Mouse (Mus musculus): ENCODE measurements around the gene Card14.
"Not testable (repeated sequence)": the region's sequence is repeated elsewhere in the genome, so short reads cannot be mapped to it uniquely, and the experiment has no call there.

Gene Card14

DNA sequence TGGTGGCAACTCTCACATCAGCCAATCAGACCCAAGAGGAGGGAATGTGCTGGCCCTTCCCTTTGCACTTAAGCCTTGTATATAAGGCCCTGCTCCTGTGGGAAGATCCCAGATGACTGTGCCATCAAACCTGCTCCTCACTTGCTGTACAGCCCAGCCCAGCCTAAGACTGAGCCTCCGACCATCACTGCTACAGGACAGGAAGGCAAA, at the start of gene Card14:
TSS of gene Card14 (plus strand) at position 111 of the 210 bp plus-strand sequence.
- DNase-seq (ENCODE audit: low spot score in 2 of 2) = no peak

DNA sequence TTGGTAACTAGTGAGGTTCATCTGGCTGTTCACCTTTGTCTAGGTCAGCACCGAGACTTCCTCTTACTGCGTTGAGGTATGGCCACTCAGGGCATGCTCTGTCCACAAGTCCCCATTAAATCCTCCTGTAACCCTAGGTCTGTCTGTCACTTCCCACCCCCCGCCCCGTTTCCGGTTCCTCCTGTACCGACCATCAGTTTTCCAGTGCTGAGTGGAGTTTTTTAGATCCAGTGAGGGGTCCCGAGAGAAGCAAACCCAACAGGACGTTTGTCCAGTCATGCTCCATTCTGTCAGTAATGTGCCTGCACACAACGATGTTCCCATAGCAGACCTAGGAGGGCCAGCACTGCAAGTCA, 49.4 kb upstream of the Card14 start:
- no peak for DNase-seq (ENCODE audit: low spot score in 2 of 2)

DNA sequence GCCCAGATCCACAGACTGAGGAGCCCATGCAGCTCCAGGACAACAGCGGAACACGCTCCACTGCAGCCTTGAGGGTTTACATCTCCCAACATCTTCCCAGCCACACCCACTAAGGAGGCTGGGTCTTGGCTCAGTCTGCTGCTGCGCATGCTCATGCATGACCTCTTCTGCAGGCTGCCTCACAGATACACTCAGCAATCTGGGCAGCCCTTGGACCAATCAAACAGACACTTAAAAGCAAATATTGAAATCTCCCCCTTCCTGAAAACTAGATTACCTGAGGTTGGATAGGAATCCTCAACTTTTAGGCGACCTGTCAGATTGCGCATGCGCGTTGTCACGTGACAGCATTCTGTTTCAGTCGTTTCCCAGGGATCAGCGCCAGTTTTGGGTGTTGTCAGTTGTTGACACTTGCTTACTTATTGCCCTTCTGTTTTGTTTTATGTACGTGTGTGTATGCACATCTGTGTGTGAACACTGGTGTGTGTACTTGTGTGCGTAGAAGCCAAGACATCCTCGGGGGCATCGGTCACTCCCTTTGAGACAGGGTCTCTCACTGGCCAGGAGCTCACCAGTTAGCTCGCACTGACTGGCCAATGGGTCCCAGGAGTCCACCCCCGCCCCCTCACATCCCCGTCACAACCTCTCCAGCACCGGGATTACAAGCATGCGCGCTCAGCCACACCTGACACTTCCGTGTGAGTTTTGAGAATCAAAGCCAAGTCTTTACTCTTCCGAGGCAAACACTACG, 48.8 kb upstream of the Card14 start:
- DNase-seq (ENCODE audit: low spot score in 2 of 2) = peak; percentile 60 to 64

DNA sequence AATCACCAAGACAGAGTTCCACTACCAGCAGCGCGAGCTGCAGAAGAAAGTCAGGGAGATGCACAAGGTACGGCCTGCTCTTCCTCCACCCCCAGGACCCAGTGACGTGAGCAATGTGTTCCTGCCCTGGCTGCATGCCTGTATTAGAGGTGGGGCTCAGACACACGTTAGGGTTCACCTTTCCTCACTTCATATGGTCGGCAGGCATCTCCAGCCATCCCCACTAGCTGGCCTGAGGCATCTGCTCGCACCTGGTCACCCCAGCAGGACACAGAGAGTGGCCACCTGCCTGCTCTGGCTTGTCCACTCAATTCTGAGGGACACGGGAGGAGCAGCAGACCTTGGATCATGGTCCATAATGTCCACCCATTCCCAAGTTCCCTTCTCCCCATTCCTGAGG, 47.6 kb upstream of the Card14 start:
- no peak for DNase-seq (ENCODE audit: low spot score in 2 of 2)

DNA sequence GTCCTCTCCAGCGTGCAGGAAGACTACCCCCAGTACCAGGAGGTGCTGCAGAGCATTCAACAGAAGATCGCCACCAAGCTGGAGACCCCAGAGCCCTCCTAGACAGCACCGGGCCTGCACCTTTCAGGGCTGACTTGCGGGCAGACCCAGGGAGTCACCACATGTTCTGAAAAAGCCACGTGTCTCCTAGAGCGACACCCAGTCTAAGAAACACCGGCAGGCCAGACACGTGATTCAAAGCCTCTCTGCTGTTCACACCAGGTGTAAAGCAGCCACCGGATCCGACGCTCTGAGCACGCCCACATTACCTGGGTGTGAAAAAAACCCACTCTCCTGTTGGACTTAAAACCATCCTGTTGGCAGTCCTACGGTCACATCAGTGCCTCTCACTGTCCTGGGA, 43.2 kb upstream of the Card14 start:
- DNase-seq (ENCODE audit: low spot score in 2 of 2) = no peak

DNA sequence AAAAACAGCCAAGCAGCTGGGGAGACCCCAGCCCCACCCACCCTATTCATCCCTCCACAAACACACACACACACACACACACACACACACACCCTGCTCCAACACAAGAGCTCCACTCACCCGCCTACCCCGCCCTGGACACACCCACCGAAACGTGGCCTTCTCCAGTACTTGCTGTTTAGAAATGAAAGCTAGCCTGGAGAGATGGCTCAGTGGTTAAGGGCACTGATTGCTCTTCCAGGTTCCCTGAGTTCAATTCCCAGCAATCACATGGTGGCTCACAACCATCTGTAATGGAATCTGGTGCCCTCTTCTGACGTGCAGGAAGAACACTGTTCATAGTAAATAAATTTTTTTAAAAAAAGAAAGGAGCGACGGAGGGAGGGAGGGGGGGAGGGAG, 41.8 kb upstream of the Card14 start:
- no peak for DNase-seq (ENCODE audit: low spot score in 2 of 2)

DNA sequence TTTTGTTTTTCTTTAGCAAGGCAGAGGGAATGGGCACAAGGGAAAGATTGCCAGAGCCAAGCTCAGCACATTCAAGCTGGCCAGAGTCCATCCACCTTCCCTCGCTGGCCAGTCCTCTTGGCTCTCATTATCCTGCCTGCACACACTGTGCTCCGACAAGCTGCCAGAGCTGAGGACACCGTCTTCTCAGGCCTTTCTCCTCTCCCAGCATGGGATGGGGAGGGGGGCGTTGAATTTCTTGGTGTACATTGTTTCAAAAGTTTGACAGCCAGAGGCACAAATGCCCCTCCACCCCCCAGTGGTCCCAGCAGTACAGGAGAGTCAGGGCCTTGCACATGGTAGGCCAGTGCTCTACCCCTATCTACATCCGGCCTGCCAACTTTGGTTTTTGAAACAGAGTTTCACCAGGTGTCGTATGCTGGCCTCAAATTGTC, 40.3 kb upstream of the Card14 start:
- peak in 1 of 2 experiments; percentile 28 for DNase-seq (ENCODE audit: low spot score in 2 of 2)

DNA sequence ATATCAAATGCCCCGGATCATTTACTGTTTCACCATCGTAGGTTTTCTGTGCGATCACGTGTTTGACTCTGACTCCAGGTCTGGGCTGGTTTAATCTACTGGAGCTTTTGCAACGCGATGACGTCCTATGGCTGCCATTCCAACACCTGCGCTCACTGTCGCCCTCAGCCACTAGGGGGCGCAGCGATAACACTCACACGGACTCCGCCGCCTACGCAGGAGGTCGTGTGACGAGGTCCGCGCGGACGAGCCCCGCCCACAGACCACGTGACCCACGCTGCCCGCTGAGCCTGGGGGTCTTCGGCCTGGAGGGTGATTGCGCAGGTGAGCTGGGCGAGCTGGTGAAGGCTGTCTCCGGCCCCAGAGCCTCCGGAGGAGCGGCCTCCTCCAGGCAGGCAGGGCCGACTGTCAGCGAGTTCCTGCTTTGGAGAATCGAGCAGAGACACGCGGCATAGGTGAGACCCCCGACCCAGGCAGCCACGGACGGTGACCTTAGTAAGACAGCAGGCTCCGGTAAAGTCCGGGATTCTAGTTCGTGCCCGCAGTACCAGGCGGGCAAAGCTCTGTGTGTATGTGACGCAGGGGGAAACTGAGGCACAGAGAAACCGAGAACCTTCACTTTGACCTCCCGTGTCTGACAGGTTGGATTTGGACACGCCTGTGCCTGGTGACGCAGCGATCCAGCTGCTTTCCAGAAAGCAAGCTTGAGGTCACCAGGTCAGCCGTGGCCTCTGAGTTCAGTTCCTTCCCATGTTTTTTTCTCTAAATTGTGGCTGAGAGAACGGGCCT, 39.6 kb upstream of the Card14 start, which contains the start of gene Gaa:
TSS of gene Gaa (plus strand) at position 120 of the 789 bp plus-strand sequence.
- DNase-seq (ENCODE audit: low spot score in 2 of 2) = peak; percentile 93 to 97

DNA sequence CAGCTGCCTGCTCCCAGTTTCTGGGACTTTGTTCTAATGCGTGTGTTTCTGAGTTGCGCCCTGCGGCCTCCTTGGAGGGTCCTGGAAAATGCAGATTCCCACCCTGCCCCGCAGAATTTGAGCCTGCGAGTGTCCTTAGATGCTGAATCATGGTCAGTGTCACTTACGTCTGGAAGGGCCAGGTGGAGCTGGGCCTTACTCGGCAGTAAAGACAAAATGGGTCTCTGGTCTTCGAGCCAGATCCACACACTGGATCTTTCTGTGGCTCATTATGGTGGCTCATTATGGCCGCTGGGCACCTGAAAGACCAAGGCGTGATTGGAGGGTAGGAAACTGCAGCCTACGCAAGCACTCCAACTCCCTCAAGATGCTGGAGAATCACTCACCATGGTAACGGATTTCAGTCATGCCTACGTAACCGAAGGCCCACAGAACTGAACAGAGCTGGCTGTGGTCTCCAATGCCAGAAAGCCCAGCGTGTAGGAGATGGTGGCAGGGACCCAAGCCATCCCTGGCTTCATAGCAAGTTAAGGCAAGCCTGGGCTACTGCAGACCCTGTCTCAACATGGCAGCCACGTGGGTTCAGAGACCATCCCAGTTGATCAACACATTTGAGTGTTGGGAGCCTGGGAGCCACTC, 38.9 kb upstream of the Card14 start:
- DNase-seq (ENCODE audit: low spot score in 2 of 2) = peak; percentile 54 to 77

DNA sequence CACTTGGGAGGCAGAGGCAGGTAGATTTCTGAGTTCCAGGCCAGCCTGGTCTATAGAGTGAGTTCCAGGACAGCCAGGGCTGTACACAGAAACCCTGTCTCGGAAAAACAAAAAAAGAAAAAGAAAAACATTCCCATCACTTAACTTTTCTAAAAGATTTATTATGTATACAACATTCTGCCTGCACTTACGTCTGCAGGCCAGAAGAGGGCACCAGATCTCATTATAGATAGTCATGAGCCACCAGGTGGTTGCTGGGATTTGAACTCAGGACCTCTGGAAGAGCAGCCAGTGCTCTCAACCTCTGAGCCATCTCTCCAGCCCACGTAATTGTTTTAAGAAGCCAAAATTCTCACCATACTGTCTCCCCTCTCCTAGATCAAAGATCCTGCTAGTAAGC, 35.1 kb upstream of the Card14 start:
- not testable (repeated sequence) for DNase-seq (ENCODE audit: low spot score in 2 of 2)

DNA sequence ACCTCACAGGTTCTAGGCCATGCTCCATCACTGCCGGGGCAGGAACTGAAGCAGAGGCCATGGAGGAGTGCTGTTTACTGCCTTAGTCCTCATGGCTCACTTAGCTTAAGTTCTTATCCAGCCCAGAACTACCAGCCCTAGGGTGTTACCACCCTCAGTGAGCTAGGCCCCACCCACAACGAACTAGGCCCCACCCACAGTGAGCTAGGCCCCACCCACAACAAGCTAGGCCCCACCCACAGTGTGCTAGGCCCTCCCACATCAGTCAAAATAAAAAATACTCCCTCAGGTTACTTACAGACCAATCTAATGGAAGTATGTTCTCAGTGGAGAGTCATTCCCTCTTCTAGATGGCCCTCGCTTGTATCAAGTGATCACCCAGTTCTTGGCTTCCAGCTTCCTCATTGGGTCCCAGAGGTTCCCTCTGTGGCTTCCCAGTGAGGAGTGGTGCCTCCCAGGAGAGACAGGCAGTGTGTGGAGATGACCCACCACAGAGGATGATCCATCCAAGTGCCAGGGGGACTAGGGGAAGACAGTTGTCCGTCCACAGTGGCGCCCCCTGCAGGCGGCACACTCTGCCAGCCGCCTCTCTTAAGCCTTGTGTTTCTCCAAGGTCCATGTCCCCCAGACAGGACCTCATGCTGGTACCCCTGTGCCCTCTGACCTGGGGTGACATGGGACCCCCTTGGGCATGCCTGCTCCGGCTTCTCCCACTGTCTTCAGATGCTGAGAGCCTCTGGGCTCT, 34.2 kb upstream of the Card14 start:
- no peak for DNase-seq (ENCODE audit: low spot score in 2 of 2)

DNA sequence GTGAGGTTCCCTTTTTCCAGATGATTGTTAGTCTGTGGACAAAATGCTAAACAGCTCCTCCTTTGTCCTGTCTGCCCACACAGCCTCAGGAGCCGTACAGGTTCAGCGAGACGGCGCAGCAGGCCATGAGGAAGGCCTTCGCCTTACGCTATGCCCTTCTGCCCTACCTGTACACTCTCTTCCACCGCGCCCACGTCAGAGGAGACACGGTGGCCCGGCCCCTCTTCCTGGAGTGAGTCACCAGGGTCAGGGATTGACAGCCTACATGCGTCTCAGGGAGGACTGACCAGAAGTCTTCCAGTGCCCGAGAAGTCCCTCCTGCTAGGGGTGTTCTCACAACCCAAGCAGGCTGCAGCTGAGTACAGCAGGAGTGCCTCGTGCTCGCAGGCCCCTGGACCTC, 26.5 kb upstream of the Card14 start:
- DNase-seq (ENCODE audit: low spot score in 2 of 2) = no peak

DNA sequence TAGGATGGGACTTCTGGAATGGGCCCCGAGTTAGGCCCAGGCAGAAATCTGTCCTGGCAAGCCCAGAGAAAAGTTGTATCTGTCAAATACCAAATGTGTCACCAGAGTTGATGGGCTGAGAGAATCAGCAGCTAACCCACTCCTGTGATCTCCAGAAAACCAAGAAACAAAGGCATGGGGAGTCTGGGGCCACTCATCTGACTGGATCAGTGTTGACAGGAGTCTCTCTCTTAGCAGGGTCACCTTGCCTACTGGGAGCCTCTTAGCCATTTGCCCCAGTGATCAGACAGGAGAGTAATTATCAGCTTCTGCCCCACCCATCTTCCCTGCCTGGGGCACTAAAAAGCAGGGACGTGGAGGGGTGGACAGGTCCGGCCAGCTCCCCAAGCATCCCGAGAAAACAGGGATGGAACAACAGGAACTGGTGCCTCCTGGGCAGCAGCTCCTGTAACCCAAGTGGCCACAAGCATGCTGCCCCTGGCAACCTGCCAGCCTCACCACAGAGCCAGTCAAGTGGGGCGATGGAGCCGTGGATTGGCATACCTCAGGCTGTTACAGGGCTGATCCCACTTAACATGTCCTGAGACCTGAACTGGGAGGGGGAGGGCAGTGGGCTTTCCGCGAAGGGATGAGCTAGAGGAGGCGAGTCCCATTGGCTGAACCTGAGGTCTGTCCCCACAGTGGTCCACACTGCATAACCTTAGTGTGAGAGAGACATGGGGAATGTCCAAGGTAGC, 21.6 kb upstream of the Card14 start:
- no peak for DNase-seq (ENCODE audit: low spot score in 2 of 2)

DNA sequence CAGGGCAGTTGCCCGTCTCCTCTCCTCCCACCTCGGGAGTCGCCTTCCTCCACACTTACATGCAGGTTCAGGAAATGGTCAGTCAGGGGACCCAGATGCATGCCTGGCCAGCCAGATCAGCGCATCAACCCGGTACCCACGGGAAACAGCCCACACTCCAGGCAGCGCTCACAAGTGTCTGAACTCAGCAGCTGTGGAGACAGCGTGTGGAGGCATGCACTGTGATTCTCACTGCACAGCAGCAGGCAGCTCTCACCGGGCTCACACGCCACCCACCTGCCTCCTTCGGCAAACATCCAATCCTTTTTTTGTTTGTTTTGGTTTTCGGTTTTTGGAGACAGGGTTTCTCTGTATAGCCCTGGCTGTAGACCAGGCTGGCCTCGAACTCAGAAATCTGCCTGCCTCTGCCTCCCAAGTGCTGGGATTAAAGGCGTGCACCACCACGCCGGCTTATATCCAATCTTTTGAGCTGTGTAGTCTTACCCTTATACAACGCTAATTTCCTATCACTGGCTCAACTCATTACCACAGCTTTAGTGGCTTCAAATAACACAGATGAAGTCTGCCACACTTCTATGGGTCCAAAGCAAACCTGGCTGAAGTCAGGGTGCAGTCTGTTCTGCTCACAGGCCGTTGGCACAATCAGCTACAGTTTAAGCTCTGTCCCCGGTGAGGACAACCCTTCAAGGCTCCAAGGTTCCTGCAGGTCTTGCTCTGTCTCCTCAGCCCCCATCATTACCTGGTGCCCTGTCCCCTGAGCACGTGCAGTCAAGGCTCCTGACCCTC, 20.2 kb upstream of the Card14 start:
- peak in 1 of 2 experiments; percentile 35 for DNase-seq (ENCODE audit: low spot score in 2 of 2)

DNA sequence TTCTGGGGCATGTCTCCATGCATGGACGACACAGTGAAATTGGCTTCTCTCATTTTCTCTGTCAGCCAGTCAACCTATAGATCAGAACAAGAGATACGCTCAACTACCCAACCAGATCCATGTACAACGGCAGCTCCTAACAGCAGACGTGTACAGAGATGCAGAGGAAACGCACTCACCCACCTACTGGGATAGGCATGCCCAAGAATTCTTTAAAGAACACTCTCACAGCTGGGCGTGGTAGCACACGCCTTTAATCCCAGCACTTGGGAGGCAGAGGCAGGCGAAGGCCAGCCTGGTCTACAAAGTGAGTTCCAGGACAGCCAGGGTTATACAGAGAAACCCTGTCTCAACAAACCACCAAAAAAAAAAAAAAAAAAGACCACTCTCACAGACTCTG, 14.7 kb upstream of the Card14 start:
- DNase-seq (ENCODE audit: low spot score in 2 of 2) = not testable (repeated sequence)

DNA sequence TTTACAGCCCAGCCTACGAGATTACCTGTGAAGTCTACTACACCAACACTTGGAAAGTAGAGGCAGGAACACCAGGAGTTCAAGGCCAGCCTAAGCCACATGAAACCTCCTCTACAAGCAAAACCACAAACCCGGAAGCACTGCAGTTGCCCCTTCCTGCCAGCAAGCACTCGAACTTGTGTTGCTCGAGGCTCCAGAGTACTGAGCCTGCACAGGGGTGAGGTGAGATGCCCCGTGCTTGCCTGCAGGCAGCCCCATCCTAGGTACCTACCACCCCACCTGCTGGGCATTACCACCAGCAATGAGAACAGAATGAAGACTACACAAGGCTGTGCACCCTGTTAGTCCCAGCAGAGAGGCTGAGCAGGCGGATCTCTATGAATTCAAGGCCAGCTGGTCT, 9.6 kb upstream of the Card14 start:
- no peak for DNase-seq (ENCODE audit: low spot score in 2 of 2)

DNA sequence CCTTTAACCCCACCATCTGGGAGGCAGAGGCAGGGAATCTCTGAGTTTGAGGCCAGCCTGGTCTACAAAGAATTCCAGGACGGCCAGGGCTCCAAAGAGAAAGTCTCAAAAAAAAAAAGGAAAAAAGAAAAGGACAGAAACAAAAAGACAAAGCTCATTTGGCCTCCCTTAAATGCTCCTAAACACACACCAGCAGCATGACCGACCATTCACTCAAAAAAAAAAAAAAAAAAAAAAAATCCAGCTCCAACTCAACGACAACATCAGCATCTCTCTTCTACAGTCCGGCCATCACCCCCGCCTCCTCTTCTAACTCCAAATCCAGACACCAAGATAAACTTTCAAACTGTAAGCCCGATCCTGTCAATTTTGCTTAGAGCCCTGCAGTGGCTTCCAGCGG, 8.7 kb upstream of the Card14 start:
- no peak for DNase-seq (ENCODE audit: low spot score in 2 of 2)

DNA sequence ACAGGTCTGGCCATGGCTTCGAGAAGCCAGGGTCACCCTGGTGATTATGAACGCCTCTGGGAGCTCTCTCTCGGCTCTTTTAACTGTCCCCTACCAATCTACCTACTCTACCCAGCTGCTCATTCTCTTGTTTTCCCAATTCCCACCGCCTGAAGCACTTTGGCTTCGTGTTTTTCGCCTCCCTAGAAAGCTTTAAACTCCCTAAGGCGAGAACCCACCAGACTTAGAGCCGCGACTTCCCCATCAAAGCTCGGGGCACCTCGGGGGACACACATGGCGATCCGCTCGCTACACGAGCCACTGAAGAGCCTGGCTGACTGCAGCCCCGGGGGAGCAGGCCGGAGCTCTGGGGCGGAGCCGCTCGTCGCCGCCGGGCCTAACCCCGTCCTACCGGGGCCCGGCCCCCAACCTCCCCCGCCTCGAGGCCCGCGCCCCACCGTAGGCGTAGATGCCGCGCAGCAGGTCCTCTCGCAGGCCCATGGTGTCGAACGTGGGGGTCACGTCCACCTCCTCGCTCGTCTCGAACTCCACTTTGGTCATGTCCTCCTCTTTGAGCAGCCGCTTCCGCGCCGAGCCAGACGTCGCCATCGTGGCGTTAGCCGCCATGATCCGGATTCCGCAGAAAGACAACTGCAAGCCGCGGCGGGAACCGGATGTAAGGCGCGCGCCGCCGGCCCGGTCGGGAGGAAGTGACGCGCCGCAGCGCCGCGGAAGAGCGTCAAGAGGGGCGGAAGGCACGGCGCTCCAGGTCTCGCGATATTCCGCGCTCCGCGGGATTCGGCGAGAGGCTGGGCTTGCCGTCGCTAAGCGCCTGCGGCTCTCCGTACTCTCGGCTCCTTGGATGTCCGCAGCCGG, 8.0 kb upstream of the Card14 start, which contains the start of gene Eif4a3:
TSS of gene Eif4a3 (minus strand) at position 699 of the 855 bp plus-strand sequence.
- peak; percentile 92 to 94 for DNase-seq (ENCODE audit: low spot score in 2 of 2)

DNA sequence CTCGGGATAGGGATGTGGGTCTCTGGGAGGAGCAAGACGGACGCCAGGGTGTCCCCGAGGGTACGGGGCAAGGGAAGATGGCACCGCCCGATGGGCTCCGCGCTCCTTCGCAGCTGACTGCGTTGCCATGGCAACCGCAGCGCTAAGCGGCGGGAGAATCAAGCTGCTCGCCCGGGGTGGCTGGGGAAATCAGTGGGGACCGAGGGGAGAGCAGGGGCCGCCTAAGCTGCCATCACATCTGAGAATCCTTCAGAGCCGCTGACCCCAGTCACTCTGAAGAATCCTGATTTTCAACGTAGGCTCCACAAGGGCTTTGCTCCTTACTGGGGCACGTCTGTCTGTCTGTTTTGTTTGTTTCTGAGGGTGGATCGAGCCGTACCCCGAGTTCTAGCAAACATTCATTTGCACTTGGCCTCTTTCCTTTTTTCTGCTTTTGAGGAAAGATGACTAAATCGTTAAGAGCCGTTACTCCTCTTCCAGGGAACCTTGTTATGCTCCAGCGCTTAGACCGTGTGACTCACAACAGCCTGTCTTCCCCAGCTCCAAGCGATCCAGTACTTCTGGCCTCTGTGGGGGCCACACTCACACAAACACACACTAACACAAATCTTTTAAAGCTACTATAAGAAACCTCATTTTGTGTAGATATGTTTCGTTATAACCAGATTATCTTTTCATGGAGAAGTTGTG, 7.2 kb upstream of the Card14 start:
- no peak for DNase-seq (ENCODE audit: low spot score in 2 of 2)

All from frontal cortex, postnatal 36 days (tissue).